Comparison of ENCODE assay signal across 15 mouse cellular contexts in genomic region chr17:55090661-55091252, GRCm38 (mm10).
"Had no signal": no experiment of that assay in that cellular context is flagged by ENCODE, and none has a peak within 500 bp of the region (broad histone marks: within the 10 kb centered on the region; RNA-seq: fewer than 3 reads in every experiment).

No protein-coding gene starts in this region.

- H3K27ac ChIP-seq: limb, embryonic 13.5 days; liver, embryonic 15.5 days; midbrain, embryonic 10.5 days; neural tube, embryonic 15.5 days had no signal

- H3K27me3 ChIP-seq: limb, embryonic 13.5 days; liver, embryonic 15.5 days; neural tube, embryonic 15.5 days had no signal

- H3K4me1 ChIP-seq: limb, embryonic 13.5 days; liver, embryonic 15.5 days; midbrain, embryonic 10.5 days; neural tube, embryonic 15.5 days had no signal

- H3K4me2 ChIP-seq: limb, embryonic 13.5 days; liver, embryonic 11.5 days; liver, embryonic 15.5 days; lung, embryonic 14.5 days; neural tube, embryonic 15.5 days had no signal

- DNase-seq: kidney, adult 18-20 months; kidney, postnatal 14 days; lung, embryonic 14.5 days; lung, postnatal 10 days; lung, postnatal 4 days; right cerebral cortex, adult 18-20 months; right cerebral cortex, postnatal 25 days; thymus, adult 18-20 months; thymus, postnatal 14 days had no signal

- H3K4me3 ChIP-seq: limb, embryonic 13.5 days; liver, embryonic 15.5 days; midbrain, embryonic 10.5 days; myocyte; neural tube, embryonic 15.5 days had no signal

- H3K36me3 ChIP-seq: limb, embryonic 13.5 days; liver, embryonic 15.5 days; midbrain, embryonic 10.5 days; neural tube, embryonic 15.5 days had no signal

- H3K9ac ChIP-seq: limb, embryonic 13.5 days; liver, embryonic 15.5 days; lung, embryonic 14.5 days; neural tube, embryonic 15.5 days had no signal

- H3K9me3 ChIP-seq: limb, embryonic 13.5 days; liver, embryonic 15.5 days; neural tube, embryonic 15.5 days had no signal
